Mouse (Mus musculus) embryonic facial prominence, embryonic 13.5 days (tissue): Measurements from ENCODE around the gene Kiss1r. TPM values are rescaled to one million over a fixed set of nuclear protein-coding genes. Genes with fewer than 3 reads are reported as not detected.
A peak's percentile ranks its signal among the peaks of the same experiment; 100 is the strongest.

Experiments
- ATAC-seq: fragments of 200-750 bp; cut with Nextera tagmentation; 2 replicates; pipeline ENCODE4 v1.8.0; 2017; ENCODE audit warnings: low read depth; ENCODE audit not compliant: insufficient number of reproducible peaks, insufficient read depth, low FRiP score, low TSS enrichment
- H3K27ac ChIP-seq: fragments of 300-500 bp; sonication (generic); 2 replicates; pipeline ENCODE4 v1.5.1; 2015; ENCODE audit warnings: moderate library complexity, mild to moderate bottlenecking, inconsistent platforms
- H3K27me3 ChIP-seq: fragments of 300-500 bp; sonication (generic); 2 replicates; pipeline ENCODE4 v1.6.1; 2015; ENCODE audit warnings: mild to moderate bottlenecking, inconsistent platforms
- H3K36me3 ChIP-seq: fragments of 300-500 bp; sonication (generic); 2 replicates; pipeline ENCODE4 v1.6.1; 2015; ENCODE audit warnings: mild to moderate bottlenecking, inconsistent platforms
- H3K4me1 ChIP-seq: fragments of 300-500 bp; sonication (generic); 2 replicates; pipeline ENCODE4 v1.6.1; 2015; ENCODE audit warnings: inconsistent platforms
- H3K4me2 ChIP-seq: fragments of 300-500 bp; sonication (generic); 2 replicates; pipeline ENCODE4 v1.6.1; 2015; ENCODE audit warnings: moderate library complexity, mild to moderate bottlenecking, inconsistent platforms
- H3K4me3 ChIP-seq: fragments of 300-500 bp; sonication (generic); 2 replicates; pipeline ENCODE4 v1.5.1; 2015; ENCODE audit warnings: mild to moderate bottlenecking, inconsistent platforms
- H3K9ac ChIP-seq: fragments of 300-500 bp; sonication (generic); 2 replicates; pipeline ENCODE4 v1.6.1; 2015; ENCODE audit warnings: mild to moderate bottlenecking, inconsistent platforms
- H3K9me3 ChIP-seq: fragments of 300-500 bp; sonication (generic); 2 replicates; pipeline ENCODE4 v1.6.1; 2016; ENCODE audit warnings: inconsistent platforms
- WGBS: fragments of 180-500 bp; shearing (Covaris S2); methylation state at CpG from one replicate; pipeline ENCODE4 v1.1.7; 2015; ENCODE audit warnings: mixed read lengths; 5-methylcytosine and 5-hydroxymethylcytosine counted together
- polyA plus RNA-seq: library from polyadenylated mRNA; unstranded; fragments of >200 nt; fragmentation: Nextera tagmentation; extraction: Ambion mirVana; gene quantifications from 2 replicates; pipeline ENCODE4 v1.2.1, GENCODE M21; 2015

Kiss1r gene
- polyA plus RNA-seq, 1 experiment from 2014 or later = 1.3 TPM

DNA sequence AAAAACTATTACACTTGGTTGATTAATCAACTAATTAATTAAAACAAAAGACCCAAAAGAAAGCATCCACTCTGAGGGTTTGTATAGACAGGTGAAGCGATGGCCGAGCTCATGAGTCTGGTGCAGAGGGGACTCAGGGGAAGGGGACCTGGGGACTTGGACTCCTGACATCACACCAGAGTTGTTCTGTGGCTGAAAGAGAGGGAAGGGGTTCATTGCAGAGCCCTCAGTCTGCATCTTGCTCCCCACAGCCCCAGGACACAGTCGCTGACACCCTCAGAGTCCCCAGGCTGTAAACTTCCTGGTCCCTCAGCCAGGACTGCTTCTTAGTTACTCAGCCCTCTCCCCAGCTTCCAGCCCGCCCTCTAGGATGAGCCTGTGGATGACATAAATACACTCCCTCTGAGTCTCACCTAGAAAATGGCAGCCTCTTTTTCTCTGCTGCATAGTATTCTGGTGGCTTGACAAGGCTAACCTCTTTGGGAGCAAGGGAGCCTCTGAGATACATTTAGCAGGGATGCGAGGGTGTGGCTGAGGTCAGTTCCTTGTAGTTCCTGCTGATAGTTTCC lies 845 bp downstream of the Kiss1r start:
- WGBS = 68% methylated on average over 5 of the region's 5 CpGs
- peaks cover 55% of the 10 kb centered on the region for H3K27me3 ChIP-seq
- no peaks in the 10 kb centered on the region for H3K9me3 ChIP-seq
- peaks cover 59% of the 10 kb centered on the region for H3K4me1 ChIP-seq
- peak overlapping the region; percentile 97 for H3K9ac ChIP-seq
- H3K4me3 ChIP-seq = peak overlapping the region; percentile 87
- no peak overlapping the region for H3K27ac ChIP-seq
- H3K36me3 ChIP-seq = peaks cover 4% of the 10 kb centered on the region; the same call in 1 of the 2 replicates
- ATAC-seq = no peak
- H3K4me2 ChIP-seq = peak overlapping the region; percentile 96

- peak overlapping the region; percentile 87 for H3K4me3 ChIP-seq
- no peaks in the 10 kb centered on the region for H3K9me3 ChIP-seq
- WGBS = 5% methylated on average over 35 of the region's 35 CpGs
- no peaks in the 10 kb centered on the region; the same call in 1 of the 2 replicates for H3K36me3 ChIP-seq
- H3K4me1 ChIP-seq = peaks cover 59% of the 10 kb centered on the region
- H3K27ac ChIP-seq = no peak overlapping the region
- ATAC-seq = no peak
- H3K27me3 ChIP-seq = peaks cover 63% of the 10 kb centered on the region
- H3K4me2 ChIP-seq = peak overlapping the region; percentile 48; the same call in 1 of the 2 replicates
- peak overlapping the region; percentile 53; the same call in 1 of the 2 replicates for H3K9ac ChIP-seq
These were observed 1.7 kb downstream of the Kiss1r start for GRCm38 (mm10) chr10:79918231-79919078.

- no peak overlapping the region for H3K27ac ChIP-seq
- no peak for ATAC-seq
- peak overlapping the region; percentile 32; the same call in 1 of the 2 replicates for H3K9ac ChIP-seq
- H3K4me3 ChIP-seq = peak overlapping the region; percentile 26
- H3K4me1 ChIP-seq = peaks cover 56% of the 10 kb centered on the region
- H3K9me3 ChIP-seq = no peaks in the 10 kb centered on the region
- no peaks in the 10 kb centered on the region for H3K36me3 ChIP-seq
- WGBS = 4% methylated on average over 20 of the region's 21 CpGs
- H3K27me3 ChIP-seq = peaks cover 72% of the 10 kb centered on the region
- H3K4me2 ChIP-seq = peak overlapping the region; percentile 48
These were observed 2.6 kb downstream of the Kiss1r start for GRCm38 (mm10) chr10:79919251-79919849.

GRCm38 (mm10) chr10:79920056-79920890 lies 3.5 kb downstream of the Kiss1r start:
- Histone ChIP-seq H3K9ac (no peak overlapping the region), H3K27ac (no peak overlapping the region), H3K27me3 (peaks cover 73% of the 10 kb centered on the region), H3K4me2 (peak overlapping the region; percentile 56), H3K4me3 (peak overlapping the region; percentile 33), H3K4me1 (peaks cover 52% of the 10 kb centered on the region), H3K9me3 (no peaks in the 10 kb centered on the region), H3K36me3 (no peaks in the 10 kb centered on the region)
- WGBS = 15% methylated on average over 26 of the region's 26 CpGs
- ATAC-seq = 0 out of 2 replicates have a peak, but pooled peaks have one; percentile 8

GRCm38 (mm10) chr10:79920958-79921535 lies 4.3 kb downstream of the Kiss1r start, which contains the start of gene R3hdm4:
Gene R3hdm4, minus strand, starts transcription at chr10:79921208.
- H3K27me3 ChIP-seq = peaks cover 73% of the 10 kb centered on the region
- peak within 1 kb of the TSS; percentile 56 for H3K4me2 ChIP-seq
- 4% methylated on average over 41 of the region's 41 CpGs for WGBS
- H3K9me3 ChIP-seq = no peaks in the 10 kb centered on the region
- H3K36me3 ChIP-seq = no peaks in the 10 kb centered on the region
- H3K9ac ChIP-seq = peak within 1 kb of the TSS; percentile 62
- H3K4me1 ChIP-seq = peaks cover 50% of the 10 kb centered on the region
- peak within 1 kb of the TSS; percentile 33 for H3K4me3 ChIP-seq
- no peak within 1 kb of the TSS for H3K27ac ChIP-seq
- ATAC-seq = no peak; the same call in 1 of the 2 replicates

DNA sequence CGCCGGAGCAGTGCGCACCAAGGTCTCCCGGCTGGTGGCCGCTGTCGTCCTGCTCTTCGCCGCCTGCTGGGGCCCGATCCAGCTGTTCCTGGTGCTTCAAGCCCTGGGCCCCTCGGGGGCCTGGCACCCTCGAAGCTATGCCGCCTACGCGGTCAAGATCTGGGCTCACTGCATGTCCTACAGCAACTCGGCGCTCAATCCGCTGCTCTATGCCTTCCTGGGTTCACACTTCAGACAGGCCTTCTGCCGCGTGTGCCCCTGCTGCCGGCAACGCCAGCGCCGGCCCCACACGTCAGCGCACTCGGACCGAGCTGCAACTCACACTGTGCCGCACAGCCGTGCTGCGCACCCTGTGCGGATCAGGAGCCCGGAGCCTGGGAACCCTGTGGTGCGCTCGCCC lies 4.8 kb downstream of the Kiss1r start:
- Histone ChIP-seq H3K27ac (no peak overlapping the region), H3K27me3 (peaks cover 73% of the 10 kb centered on the region), H3K9me3 (no peaks in the 10 kb centered on the region), H3K4me2 (peak overlapping the region; percentile 56), H3K4me1 (peaks cover 53% of the 10 kb centered on the region), H3K9ac (peak overlapping the region; percentile 62), H3K4me3 (peak overlapping the region; percentile 33), H3K36me3 (no peaks in the 10 kb centered on the region)
- 1% methylated on average over 34 of the region's 34 CpGs for WGBS
- ATAC-seq = no peak

DNA sequence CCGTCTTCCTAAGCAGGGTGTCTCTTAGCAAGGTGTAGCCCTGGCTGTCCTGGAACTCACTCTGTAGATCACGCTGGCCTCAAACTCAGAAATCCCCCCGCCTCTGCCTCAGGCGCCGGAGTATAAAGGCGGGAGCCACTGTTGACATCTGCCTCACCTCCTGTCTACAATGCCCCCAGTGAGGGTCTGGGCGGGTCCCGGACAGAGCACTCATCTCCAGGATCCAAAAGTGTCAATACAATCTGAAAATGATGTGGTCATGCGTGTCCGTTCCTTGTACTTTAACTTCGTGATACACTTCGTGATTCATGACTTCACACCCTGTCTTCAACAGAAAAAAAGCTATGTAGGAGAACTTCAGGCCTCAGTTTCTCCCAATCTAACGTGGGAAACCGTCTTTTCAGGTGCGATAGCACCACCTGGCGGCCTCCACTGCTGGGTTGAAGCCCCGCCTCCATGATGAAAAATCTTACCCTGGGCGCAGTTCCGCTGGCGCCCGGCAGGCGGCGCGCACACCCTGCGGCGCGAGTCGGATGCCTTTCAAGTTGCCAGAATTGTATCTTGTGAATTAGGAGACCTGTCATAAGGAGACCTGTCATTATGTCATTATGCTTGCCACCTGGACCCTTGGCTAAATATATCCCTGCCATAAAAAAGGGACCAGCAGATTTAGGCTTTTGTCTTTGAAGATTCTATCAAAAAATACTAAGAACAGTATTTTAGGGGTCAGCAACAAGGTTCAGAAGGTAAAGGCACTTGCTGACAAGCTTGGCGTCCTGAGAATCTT lies 8.4 kb downstream of the Kiss1r start:
- peaks cover 42% of the 10 kb centered on the region for H3K27me3 ChIP-seq
- H3K4me3 ChIP-seq = peak overlapping the region; percentile 95
- H3K4me2 ChIP-seq = peak overlapping the region; percentile 89
- 11% methylated on average over 29 of the region's 29 CpGs for WGBS
- no peak for ATAC-seq
- H3K9ac ChIP-seq = no peak overlapping the region
- peak overlapping the region; percentile 98 for H3K27ac ChIP-seq
- no peaks in the 10 kb centered on the region for H3K9me3 ChIP-seq
- no peaks in the 10 kb centered on the region for H3K36me3 ChIP-seq
- H3K4me1 ChIP-seq = peaks cover 47% of the 10 kb centered on the region

- ATAC-seq = no peak
- H3K4me1 ChIP-seq = peaks cover 42% of the 10 kb centered on the region
- WGBS = 8% methylated on average over 15 of the region's 15 CpGs
These were observed 9.2 kb downstream of the Kiss1r start for GRCm38 (mm10) chr10:79925785-79926490.

GRCm38 (mm10) chr10:79926491-79927323 lies 9.9 kb downstream of the Kiss1r start, which contains the start of gene Arid3a:
Gene Arid3a, plus strand, starts transcription at chr10:79927043.
- Histone ChIP-seq H3K4me2 (peak within 1 kb of the TSS; percentile 89), H3K4me3 (peak within 1 kb of the TSS; percentile 95), H3K27me3 (peaks cover 27% of the 10 kb centered on the region), H3K9me3 (no peaks in the 10 kb centered on the region), H3K27ac (peak within 1 kb of the TSS; percentile 98), H3K36me3 (peaks cover 12% of the 10 kb centered on the region), H3K9ac (peak within 1 kb of the TSS; percentile 96), H3K4me1 (peaks cover 37% of the 10 kb centered on the region)
- 0% methylated on average over 63 of the region's 63 CpGs for WGBS
- peak; percentile 70 for ATAC-seq

More at GRCm38 (mm10) chr10:79925785-79926490, 9.2 kb downstream of the Kiss1r start:
- Histone ChIP-seq H3K9ac (peak overlapping the region; percentile 96), H3K4me2 (peak overlapping the region; percentile 89), H3K4me3 (peak overlapping the region; percentile 95), H3K27me3 (peaks cover 35% of the 10 kb centered on the region), H3K27ac (peak overlapping the region; percentile 98), H3K9me3 (no peaks in the 10 kb centered on the region), H3K36me3 (peaks cover 4% of the 10 kb centered on the region)
